Mouse (Mus musculus): Measurements from ENCODE around the gene Ier2. TPM values are rescaled to one million over a fixed set of nuclear protein-coding genes. Genes with fewer than 3 reads are reported as not detected.

Ier2 gene
- polyA plus RNA-seq, 1 experiment from 2014 or later: 83.9 TPM

GRCm38 (mm10) chr8:84660819-84661457, 1.7 kb downstream of the Ier2 start:
- Histone ChIP-seq H3K4me3 (replicated peaks) (peak overlapping the region; percentile 60), H3K27ac (replicated peaks) (peak overlapping the region; percentile 97), H3K27me3 (no peaks in the 10 kb centered on the region), H3K9ac (peak overlapping the region; percentile 86), H3K4me2 (replicated peaks) (peak overlapping the region; percentile 81), H3K4me1 (peaks cover 62% of the 10 kb centered on the region), H3K36me3 (no peaks in the 10 kb centered on the region), H3K9me3 (replicated peaks) (no peaks in the 10 kb centered on the region)
- no peak for ATAC-seq (ENCODE audit: insufficient number of reproducible peaks, low FRiP score, low TSS enrichment, low read depth)
- 2% methylated on average over 20 of the region's 20 CpGs for WGBS

DNA sequence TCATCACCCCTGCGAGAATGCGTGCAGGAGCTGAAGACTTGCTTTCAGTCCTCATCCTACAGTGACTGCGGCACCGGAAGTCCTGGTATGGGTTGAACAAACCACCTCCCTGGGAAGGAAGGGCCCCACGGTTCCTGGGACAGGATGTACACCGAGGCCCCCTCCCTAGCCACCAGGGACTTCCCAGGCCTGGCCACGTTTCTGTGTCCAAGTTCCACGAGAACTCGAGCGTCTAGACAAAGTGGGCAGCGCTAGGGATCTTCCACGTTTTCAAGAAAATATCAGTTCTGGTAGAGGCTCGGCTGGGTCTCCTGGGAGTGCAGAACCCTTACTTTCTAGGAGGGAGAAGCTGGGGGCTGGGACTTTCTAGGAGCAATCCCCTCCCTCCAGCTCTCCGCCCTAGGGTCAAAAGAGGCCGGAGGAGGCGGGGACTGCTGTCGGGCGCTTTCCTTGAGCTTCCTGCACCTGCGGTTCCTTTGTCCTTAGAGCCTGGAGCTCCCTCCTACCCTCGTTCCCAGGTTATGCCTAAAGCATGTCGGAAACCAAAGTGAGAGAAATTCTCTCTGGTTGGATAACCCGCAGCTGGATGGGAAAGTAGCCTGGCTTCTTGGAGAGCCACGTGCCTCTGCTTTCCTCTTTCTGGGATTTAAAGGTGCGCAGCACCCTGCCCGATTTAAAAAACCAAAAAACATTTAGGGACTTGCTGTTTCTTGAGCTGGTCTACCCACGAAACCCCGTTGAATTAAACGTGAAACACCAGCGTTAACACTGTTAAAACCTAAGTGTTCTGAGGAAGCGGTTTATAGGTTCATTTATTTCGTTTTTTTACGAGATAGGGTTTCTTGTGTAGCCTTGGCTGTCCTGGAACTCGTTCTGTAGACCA, 2.5 kb downstream of the Ier2 start:
- Histone ChIP-seq H3K9ac (peak overlapping the region; percentile 86; the same call in 1 of the 2 replicates), H3K27me3 (no peaks in the 10 kb centered on the region), H3K27ac (replicated peaks) (peak overlapping the region; percentile 97), H3K36me3 (no peaks in the 10 kb centered on the region), H3K4me1 (peaks cover 62% of the 10 kb centered on the region), H3K4me2 (replicated peaks) (peak overlapping the region; percentile 81), H3K9me3 (replicated peaks) (no peaks in the 10 kb centered on the region), H3K4me3 (replicated peaks) (peak overlapping the region; percentile 60)
- no peak for ATAC-seq (ENCODE audit: insufficient number of reproducible peaks, low FRiP score, low TSS enrichment, low read depth)
- WGBS: 3% methylated on average over 33 of the region's 33 CpGs

- Histone ChIP-seq H3K9me3 (replicated peaks) (no peaks in the 10 kb centered on the region), H3K4me1 (peaks cover 66% of the 10 kb centered on the region), H3K27ac (replicated peaks) (peak overlapping the region; percentile 97; the same call in 1 of the 2 replicates), H3K4me2 (replicated peaks) (no peak overlapping the region), H3K4me3 (replicated peaks) (no peak overlapping the region), H3K27me3 (no peaks in the 10 kb centered on the region), H3K9ac (no peak overlapping the region), H3K36me3 (no peaks in the 10 kb centered on the region)
- 48% methylated on average over 1 of the region's 1 CpGs for WGBS
- ATAC-seq (ENCODE audit: insufficient number of reproducible peaks, low FRiP score, low TSS enrichment, low read depth): no peak
These were observed 3.7 kb downstream of the Ier2 start for GRCm38 (mm10) chr8:84658951-84659350.

GRCm38 (mm10) chr8:84657680-84658079, 5.0 kb downstream of the Ier2 start:
- Histone ChIP-seq H3K4me2 (replicated peaks) (no peak overlapping the region), H3K9me3 (replicated peaks) (no peaks in the 10 kb centered on the region), H3K4me3 (replicated peaks) (no peak overlapping the region), H3K4me1 (peaks cover 57% of the 10 kb centered on the region), H3K27me3 (no peaks in the 10 kb centered on the region), H3K27ac (replicated peaks) (peak overlapping the region; percentile 97), H3K9ac (no peak overlapping the region), H3K36me3 (no peaks in the 10 kb centered on the region)
- no peak for ATAC-seq (ENCODE audit: insufficient number of reproducible peaks, low FRiP score, low TSS enrichment, low read depth)
- WGBS: 34% methylated on average over 4 of the region's 4 CpGs

DNA sequence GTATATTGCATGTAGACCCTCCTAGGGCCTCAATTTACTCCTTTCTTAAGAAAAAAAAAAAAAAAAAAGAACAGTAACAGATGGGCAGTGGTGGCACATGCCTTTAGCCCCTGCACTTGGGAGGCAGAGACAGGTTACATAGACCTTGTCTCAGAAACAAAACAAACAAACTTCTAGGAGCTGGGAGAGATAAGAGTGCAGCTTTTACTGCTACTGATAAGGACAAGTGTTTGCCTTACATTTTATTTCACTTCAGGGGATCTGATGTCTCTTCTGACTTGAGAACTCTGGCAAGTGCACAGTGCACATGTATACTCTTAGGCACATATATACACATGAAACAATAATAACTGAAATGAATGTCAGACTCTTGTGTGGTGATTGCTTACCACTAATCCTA, 5.4 kb downstream of the Ier2 start:
- Histone ChIP-seq H3K4me1 (peaks cover 57% of the 10 kb centered on the region), H3K27ac (replicated peaks) (peak overlapping the region; percentile 97), H3K9ac (peak overlapping the region; percentile 35; the same call in 1 of the 2 replicates), H3K36me3 (no peaks in the 10 kb centered on the region), H3K9me3 (replicated peaks) (no peaks in the 10 kb centered on the region), H3K4me3 (replicated peaks) (peak overlapping the region; percentile 39), H3K4me2 (replicated peaks) (peak overlapping the region; percentile 70), H3K27me3 (no peaks in the 10 kb centered on the region)
- no peak for ATAC-seq (ENCODE audit: insufficient number of reproducible peaks, low FRiP score, low TSS enrichment, low read depth)

DNA sequence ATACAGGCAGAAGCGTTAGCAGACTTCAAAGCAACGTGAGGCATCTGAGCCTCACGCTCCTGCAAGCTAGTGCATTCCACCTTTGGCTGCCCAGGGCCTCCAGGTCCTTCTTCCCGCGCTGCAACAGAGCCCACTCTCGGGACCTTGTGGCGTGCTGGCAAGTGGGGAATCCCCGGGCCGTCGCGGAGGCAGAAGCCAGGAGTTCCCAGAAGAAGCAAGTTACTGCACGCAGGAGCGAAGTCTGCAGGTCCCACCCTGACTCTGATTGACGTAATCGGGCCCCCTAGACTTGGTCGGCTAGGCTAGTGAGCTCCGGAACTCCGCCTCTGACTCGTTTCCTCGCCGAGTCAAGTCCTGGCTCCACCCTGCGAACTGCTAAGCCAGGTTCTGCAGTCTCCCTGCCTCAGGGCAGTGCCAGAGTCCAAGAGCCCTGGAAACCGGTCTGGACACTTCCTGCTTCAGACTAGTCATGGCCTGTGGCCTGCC, 6.0 kb downstream of the Ier2 start:
- ATAC-seq (ENCODE audit: insufficient number of reproducible peaks, low FRiP score, low TSS enrichment, low read depth): peak; percentile 64
- peaks cover 56% of the 10 kb centered on the region for H3K4me1 ChIP-seq
- H3K4me3 ChIP-seq (replicated peaks): peak overlapping the region; percentile 39
- H3K27me3 ChIP-seq: no peaks in the 10 kb centered on the region
- H3K36me3 ChIP-seq: no peaks in the 10 kb centered on the region
- H3K27ac ChIP-seq (replicated peaks): peak overlapping the region; percentile 97
- no peaks in the 10 kb centered on the region for H3K9me3 ChIP-seq (replicated peaks)
- H3K9ac ChIP-seq: peak overlapping the region; percentile 35; the same call in 1 of the 2 replicates
- 2% methylated on average over 23 of the region's 23 CpGs for WGBS
- H3K4me2 ChIP-seq (replicated peaks): peak overlapping the region; percentile 70

- Histone ChIP-seq H3K9ac (peak overlapping the region; percentile 35), H3K4me1 (peaks cover 51% of the 10 kb centered on the region), H3K27ac (replicated peaks) (peak overlapping the region; percentile 97), H3K4me3 (replicated peaks) (peak overlapping the region; percentile 39), H3K9me3 (replicated peaks) (no peaks in the 10 kb centered on the region), H3K27me3 (no peaks in the 10 kb centered on the region), H3K36me3 (no peaks in the 10 kb centered on the region), H3K4me2 (replicated peaks) (peak overlapping the region; percentile 70)
- WGBS: under 1% methylated on average over 10 of the region's 10 CpGs
- ATAC-seq (ENCODE audit: insufficient number of reproducible peaks, low FRiP score, low TSS enrichment, low read depth): peak; percentile 30
These were observed 6.5 kb downstream of the Ier2 start for GRCm38 (mm10) chr8:84656191-84656525.

GRCm38 (mm10) chr8:84655336-84656190, 7.1 kb downstream of the Ier2 start:
- peak; percentile 64 for ATAC-seq (ENCODE audit: insufficient number of reproducible peaks, low FRiP score, low TSS enrichment, low read depth)
- Histone ChIP-seq H3K4me3 (replicated peaks) (peak overlapping the region; percentile 39), H3K4me2 (replicated peaks) (peak overlapping the region; percentile 70), H3K36me3 (no peaks in the 10 kb centered on the region), H3K4me1 (peaks cover 45% of the 10 kb centered on the region), H3K27ac (replicated peaks) (peak overlapping the region; percentile 97), H3K9ac (peak overlapping the region; percentile 35), H3K9me3 (replicated peaks) (no peaks in the 10 kb centered on the region), H3K27me3 (no peaks in the 10 kb centered on the region)
- 2% methylated on average over 15 of the region's 15 CpGs for WGBS

DNA sequence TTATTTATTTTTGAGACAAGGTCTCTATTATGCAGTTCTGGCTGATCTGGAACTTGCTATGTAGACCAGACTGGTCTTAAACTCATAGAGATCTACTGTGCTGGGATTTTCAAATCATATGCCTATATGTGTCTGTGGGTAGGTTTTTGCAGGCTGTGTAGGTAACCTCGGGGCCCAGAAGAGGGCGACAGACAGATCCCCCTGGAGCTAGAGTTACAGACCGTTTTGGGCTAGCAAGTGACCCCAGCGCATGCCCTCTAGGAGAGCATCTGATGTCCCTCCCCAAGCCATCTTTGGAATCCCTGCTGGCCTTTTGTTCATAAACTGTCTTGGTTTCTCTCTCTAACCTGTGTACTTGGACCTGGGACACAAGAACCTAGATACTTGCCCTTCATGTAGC, 8.1 kb downstream of the Ier2 start:
- Histone ChIP-seq H3K9me3 (replicated peaks) (no peaks in the 10 kb centered on the region), H3K9ac (no peak overlapping the region), H3K27me3 (no peaks in the 10 kb centered on the region), H3K27ac (replicated peaks) (peak overlapping the region; percentile 97), H3K4me1 (peaks cover 35% of the 10 kb centered on the region), H3K4me3 (replicated peaks) (no peak overlapping the region), H3K36me3 (no peaks in the 10 kb centered on the region), H3K4me2 (replicated peaks) (no peak overlapping the region)
- no peak for ATAC-seq (ENCODE audit: insufficient number of reproducible peaks, low FRiP score, low TSS enrichment, low read depth)
- WGBS: 31% methylated on average over 4 of the region's 4 CpGs

DNA sequence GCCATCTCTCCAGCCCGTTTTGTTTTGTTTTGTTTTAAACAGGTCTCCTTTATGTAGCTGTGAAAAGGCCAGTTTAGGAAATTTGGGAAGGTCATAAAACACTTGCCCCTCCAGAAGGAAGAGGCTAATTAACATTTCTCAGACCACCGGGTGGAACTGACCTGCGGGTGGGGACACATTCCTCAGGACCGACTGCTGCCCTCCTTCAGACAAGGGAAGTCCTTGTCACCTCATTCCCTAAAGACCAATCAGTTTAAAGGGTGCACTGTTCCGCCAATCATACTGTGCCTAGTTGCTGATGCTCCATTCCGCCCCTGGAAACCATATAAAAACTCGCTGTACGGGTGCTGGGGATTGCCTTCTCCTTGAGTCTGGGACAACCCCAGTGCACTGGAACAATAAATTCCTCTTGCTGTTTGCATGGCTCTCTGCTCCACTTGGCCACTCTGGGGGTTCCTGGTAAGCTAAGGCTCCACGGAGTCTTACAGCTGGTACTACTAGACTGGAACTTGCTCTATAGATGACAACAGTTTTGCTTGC, 9.5 kb downstream of the Ier2 start:
- no peak for ATAC-seq (ENCODE audit: insufficient number of reproducible peaks, low FRiP score, low TSS enrichment, low read depth)
- no peak overlapping the region for H3K4me3 ChIP-seq (replicated peaks)
- no peak overlapping the region for H3K9ac ChIP-seq
- no peak overlapping the region for H3K4me2 ChIP-seq (replicated peaks)
- no peaks in the 10 kb centered on the region for H3K36me3 ChIP-seq
- H3K27me3 ChIP-seq: no peaks in the 10 kb centered on the region
- peaks cover 35% of the 10 kb centered on the region for H3K4me1 ChIP-seq
- H3K9me3 ChIP-seq (replicated peaks): no peaks in the 10 kb centered on the region
- H3K27ac ChIP-seq (replicated peaks): no peak overlapping the region
- WGBS: 49% methylated on average over 9 of the region's 9 CpGs
